Mouse (Mus musculus) testis, postnatal 14 days (tissue): ENCODE measurements at regions not wholly inside any gene's neighbourhood (a gene's known extent, or its start where the extent isn't known, plus 50 kb on each side); places are given as distances from the start of the nearest gene placed in this dataset.

Experiments
- DNase-seq: peaks from one replicate; pipeline ENCODE4 v3.0.0; 2021; ENCODE audit warnings: low spot score

- no peak for DNase-seq
These were observed 204.3 kb downstream of the Hhipl2 start for GRCm38 (mm10) chr1:183622341-183622740.

- no peak for DNase-seq
These were observed 206.3 kb downstream of the Hhipl2 start for GRCm38 (mm10) chr1:183624266-183624665.

GRCm38 (mm10) chr1:183633810-183634209, 215.8 kb downstream of the Hhipl2 start:
- no peak for DNase-seq

- no peak for DNase-seq
These were observed 216.8 kb downstream of the Hhipl2 start for GRCm38 (mm10) chr1:183634836-183635235.

- DNase-seq = no peak
These were observed 219.2 kb downstream of the Hhipl2 start for GRCm38 (mm10) chr1:183637214-183637613.

- DNase-seq = no peak
These were observed 221.3 kb downstream of the Hhipl2 start for GRCm38 (mm10) chr1:183639332-183639731.

- DNase-seq = no peak
These were observed 222.6 kb downstream of the Hhipl2 start for GRCm38 (mm10) chr1:183640568-183640967.

- DNase-seq = no peak
These were observed 226.0 kb downstream of the Hhipl2 start for GRCm38 (mm10) chr1:183644001-183644400.

GRCm38 (mm10) chr1:183653878-183654277, 235.9 kb downstream of the Hhipl2 start:
- DNase-seq = no peak

- peak; percentile 38 for DNase-seq
These were observed 239.0 kb downstream of the Hhipl2 start for GRCm38 (mm10) chr1:183657043-183657442.

GRCm38 (mm10) chr1:183660541-183660940, 242.5 kb downstream of the Hhipl2 start:
- no peak for DNase-seq

GRCm38 (mm10) chr1:183662369-183663043, 244.5 kb downstream of the Hhipl2 start:
- no peak for DNase-seq

- no peak for DNase-seq
These were observed 251.3 kb downstream of the Hhipl2 start for GRCm38 (mm10) chr1:183669271-183669670.

GRCm38 (mm10) chr1:183669674-183670073, 251.7 kb downstream of the Hhipl2 start:
- DNase-seq = no peak

GRCm38 (mm10) chr1:183670542-183670941, 252.5 kb downstream of the Hhipl2 start:
- DNase-seq = no peak

- no peak for DNase-seq
These were observed 253.5 kb downstream of the Hhipl2 start for GRCm38 (mm10) chr1:183671541-183671940.

GRCm38 (mm10) chr1:183672521-183672920, 254.5 kb downstream of the Hhipl2 start:
- DNase-seq = no peak

GRCm38 (mm10) chr1:183677585-183677984, 259.6 kb downstream of the Hhipl2 start:
- no peak for DNase-seq

GRCm38 (mm10) chr1:183679949-183680348, 261.9 kb downstream of the Hhipl2 start:
- DNase-seq = no peak

GRCm38 (mm10) chr1:183686056-183686455, 268.0 kb downstream of the Hhipl2 start:
- DNase-seq = no peak

- no peak for DNase-seq
These were observed 274.7 kb downstream of the Hhipl2 start for GRCm38 (mm10) chr1:183692756-183693155.

GRCm38 (mm10) chr1:183699284-183699683, 281.3 kb downstream of the Hhipl2 start:
- DNase-seq = peak; percentile 27

- DNase-seq = no peak
These were observed 284.9 kb downstream of the Hhipl2 start for GRCm38 (mm10) chr1:183702888-183703287.

GRCm38 (mm10) chr1:183712895-183713294, 294.9 kb downstream of the Hhipl2 start:
- DNase-seq = no peak
